Comparison of ENCODE assay signal across 26 mouse cellular contexts in the genomic region with DNA sequence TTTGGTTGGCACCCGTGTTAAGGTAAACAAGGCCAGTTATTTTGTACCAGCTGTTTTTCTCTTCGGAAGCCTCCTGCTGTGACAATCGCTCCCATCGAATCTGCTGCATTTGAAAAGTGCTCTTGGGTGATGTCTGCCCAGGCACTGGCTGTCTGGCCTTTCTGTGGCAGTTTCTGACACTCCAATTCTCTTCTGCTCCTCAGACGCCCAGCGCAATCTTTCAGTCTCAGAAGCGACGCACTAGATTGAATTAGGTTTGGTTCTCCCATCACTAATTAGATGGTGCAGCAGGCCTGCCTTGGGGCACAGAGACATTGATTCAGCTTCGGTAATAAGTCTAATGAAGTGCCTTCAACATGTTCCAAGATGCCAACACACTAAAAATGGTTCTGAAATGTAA.
DNase-seq lines count a peak whose midpoint lies in the region; ATAC-seq and TF ChIP-seq lines count a peak whose summit lies in the region.
"Had no signal": no experiment of that assay in that cellular context is flagged by ENCODE, and none has a peak within 500 bp of the region (broad histone marks: within the 10 kb centered on the region; RNA-seq: fewer than 3 reads in every experiment).

No protein-coding gene starts in this region.

- no peaks in the 10 kb centered on the region for H3K27me3 ChIP-seq in hindbrain, embryonic 16.5 days (replicated peaks; ENCODE audit: control insufficient read depth, insufficient read depth, low read length)
- no peaks in the 10 kb centered on the region for H3K27me3 ChIP-seq in hindbrain, embryonic 10.5 days (ENCODE audit: insufficient read depth, poor library complexity, severe bottlenecking)
- H3K27me3 ChIP-seq in midbrain, embryonic 11.5 days (ENCODE audit: control insufficient read depth, insufficient read depth, low read length) = no peaks in the 10 kb centered on the region
- H3K27me3 ChIP-seq in midbrain, embryonic 16.5 days (ENCODE audit: control insufficient read depth, insufficient read depth, low read depth, low read length) = no peaks in the 10 kb centered on the region
- H3K27me3 ChIP-seq: embryonic facial prominence, embryonic 13.5 days; forebrain, embryonic 12.5 days; forebrain, embryonic 15.5 days; heart, embryonic 12.5 days; heart, embryonic 15.5 days; hindbrain, embryonic 12.5 days; intestine, embryonic 15.5 days had no signal

- DNase-seq in hindbrain, embryonic 10.5 days (ENCODE audit: low spot score) = no peak
- DNase-seq in midbrain, embryonic 11.5 days (ENCODE audit: low spot score, missing footprints) = peak; percentile 84
- peak; percentile 55 for DNase-seq in brain, embryonic 14.5 days (ENCODE audit: low read depth)
- peak; percentile 69 for DNase-seq in retina, embryonic 14.5 days (ENCODE audit: low spot score)
- DNase-seq in embryo, embryonic 11 days = no peak
- DNase-seq: adrenal gland, adult 2 months; adrenal gland, postnatal 14 days; cerebellum, adult 11-12 months; cerebellum, adult 8-10 months; cerebellum, postnatal 14 days; gastrocnemius, postnatal 25 days; heart, adult 18-20 months; heart, postnatal 10 days; heart, postnatal 36 days had no signal

- no peaks in the 10 kb centered on the region for H3K9me3 ChIP-seq in hindbrain, embryonic 16.5 days (ENCODE audit: control insufficient read depth, low read length)
- no peaks in the 10 kb centered on the region for H3K9me3 ChIP-seq in hindbrain, embryonic 10.5 days
- no peaks in the 10 kb centered on the region for H3K9me3 ChIP-seq in midbrain, embryonic 11.5 days (ENCODE audit: control insufficient read depth, low read length)
- no peaks in the 10 kb centered on the region for H3K9me3 ChIP-seq in midbrain, embryonic 16.5 days (replicated peaks; ENCODE audit: control insufficient read depth, low read length, poor library complexity, severe bottlenecking)
- H3K9me3 ChIP-seq: embryonic facial prominence, embryonic 10.5 days; embryonic facial prominence, embryonic 13.5 days; forebrain, embryonic 12.5 days; forebrain, embryonic 15.5 days; heart, embryonic 12.5 days; heart, embryonic 15.5 days; hindbrain, embryonic 12.5 days; intestine, embryonic 15.5 days had no signal

- no peaks in the 10 kb centered on the region for H3K36me3 ChIP-seq in hindbrain, embryonic 16.5 days (ENCODE audit: control insufficient read depth, insufficient read depth, low read length)
- H3K36me3 ChIP-seq in hindbrain, embryonic 10.5 days = no peaks in the 10 kb centered on the region
- no peaks in the 10 kb centered on the region for H3K36me3 ChIP-seq in midbrain, embryonic 11.5 days (ENCODE audit: control insufficient read depth, insufficient read depth, low read length)
- no peaks in the 10 kb centered on the region for H3K36me3 ChIP-seq in midbrain, embryonic 16.5 days (ENCODE audit: control insufficient read depth, insufficient read depth, low read length)
- H3K36me3 ChIP-seq: embryonic facial prominence, embryonic 10.5 days; embryonic facial prominence, embryonic 13.5 days; forebrain, embryonic 12.5 days; forebrain, embryonic 15.5 days; heart, embryonic 12.5 days; heart, embryonic 15.5 days; hindbrain, embryonic 12.5 days; intestine, embryonic 15.5 days had no signal

- no peak overlapping the region for H3K4me3 ChIP-seq in hindbrain, embryonic 16.5 days (ENCODE audit: low read length)
- H3K4me3 ChIP-seq in hindbrain, embryonic 10.5 days = no peak overlapping the region
- no peak overlapping the region for H3K4me3 ChIP-seq in midbrain, embryonic 11.5 days (ENCODE audit: low read depth, low read length)
- no peak overlapping the region for H3K4me3 ChIP-seq in midbrain, embryonic 16.5 days (ENCODE audit: low read depth, low read length)
- H3K4me3 ChIP-seq: embryonic facial prominence, embryonic 10.5 days; embryonic facial prominence, embryonic 13.5 days; erythroblast, embryonic 14.5 days; forebrain, embryonic 12.5 days; forebrain, embryonic 15.5 days; heart, embryonic 12.5 days; heart, embryonic 15.5 days; hindbrain, embryonic 12.5 days; intestine, embryonic 15.5 days had no signal

- TF ChIP-seq POLR2A in brain, embryonic 14.5 days (IDR thresholded peaks at IDR 0.05; ENCODE audit: borderline replicate concordance, extremely low read depth, insufficient read depth, insufficient read length, poor library complexity, severe bottlenecking) = no peak

- peak overlapping the region; percentile 25; the same call in 1 of the 2 replicates for H3K27ac ChIP-seq in hindbrain, embryonic 16.5 days (ENCODE audit: low read depth, low read length)
- H3K27ac ChIP-seq in hindbrain, embryonic 10.5 days = no peak overlapping the region
- no peak overlapping the region for H3K27ac ChIP-seq in midbrain, embryonic 11.5 days (ENCODE audit: low read depth, low read length)
- no peak overlapping the region for H3K27ac ChIP-seq in midbrain, embryonic 16.5 days (ENCODE audit: low read length)
- H3K27ac ChIP-seq: embryonic facial prominence, embryonic 10.5 days; embryonic facial prominence, embryonic 13.5 days; forebrain, embryonic 12.5 days; forebrain, embryonic 15.5 days; heart, embryonic 15.5 days; hindbrain, embryonic 12.5 days; intestine, embryonic 15.5 days had no signal

- WGBS in hindbrain, embryonic 16.5 days = 43% methylated on average over 9 of the region's 9 CpGs
- WGBS in hindbrain, embryonic 10.5 days = 60% methylated on average over 9 of the region's 9 CpGs
- 71% methylated on average over 9 of the region's 9 CpGs for WGBS in midbrain, embryonic 11.5 days
- WGBS in midbrain, embryonic 16.5 days = 52% methylated on average over 9 of the region's 9 CpGs

- no peak for TF ChIP-seq CTCF in brain, embryonic 14.5 days (IDR thresholded peaks at IDR 0.05; ENCODE audit: borderline replicate concordance, extremely low read depth, insufficient read depth, insufficient read length)

- H3K4me2 ChIP-seq in hindbrain, embryonic 16.5 days (ENCODE audit: low read length) = no peak overlapping the region
- H3K4me2 ChIP-seq in midbrain, embryonic 11.5 days = no peak overlapping the region
- no peak overlapping the region for H3K4me2 ChIP-seq in midbrain, embryonic 16.5 days (ENCODE audit: low read length)
- H3K4me2 ChIP-seq: embryonic facial prominence, embryonic 13.5 days; forebrain, embryonic 12.5 days; forebrain, embryonic 15.5 days; heart, embryonic 12.5 days; heart, embryonic 15.5 days; hindbrain, embryonic 12.5 days; intestine, embryonic 15.5 days had no signal

- no peak overlapping the region for H3K9ac ChIP-seq in hindbrain, embryonic 16.5 days (ENCODE audit: low read depth, low read length)
- H3K9ac ChIP-seq in midbrain, embryonic 11.5 days (ENCODE audit: low read length) = no peak overlapping the region
- H3K9ac ChIP-seq in midbrain, embryonic 16.5 days (ENCODE audit: low read depth, low read length) = no peak overlapping the region
- H3K9ac ChIP-seq: embryonic facial prominence, embryonic 13.5 days; forebrain, embryonic 12.5 days; forebrain, embryonic 15.5 days; heart, embryonic 12.5 days; heart, embryonic 15.5 days; hindbrain, embryonic 12.5 days; intestine, embryonic 15.5 days had no signal

- H3K4me1 ChIP-seq in hindbrain, embryonic 16.5 days (ENCODE audit: control insufficient read depth, insufficient read depth, low read depth, low read length) = peaks cover 5% of the 10 kb centered on the region
- H3K4me1 ChIP-seq in hindbrain, embryonic 10.5 days (replicated peaks) = 0 out of 2 replicates have a peak, but pooled peaks cover 5% of the 10 kb centered on the region
- H3K4me1 ChIP-seq in midbrain, embryonic 11.5 days (ENCODE audit: control insufficient read depth, insufficient read depth, low read length) = no peaks in the 10 kb centered on the region
- no peaks in the 10 kb centered on the region; the same call in 1 of the 2 replicates for H3K4me1 ChIP-seq in midbrain, embryonic 16.5 days (ENCODE audit: control insufficient read depth, insufficient read depth, low read length)
- H3K4me1 ChIP-seq: heart, embryonic 12.5 days; heart, embryonic 15.5 days; intestine, embryonic 15.5 days had no signal

- no peak for ATAC-seq in hindbrain, embryonic 16.5 days
- no peak for ATAC-seq in midbrain, embryonic 11.5 days (ENCODE audit: low FRiP score)
- ATAC-seq in midbrain, embryonic 16.5 days = no peak
- ATAC-seq: CD4-positive, CD25-positive, alpha-beta regulatory T cell, adult 4 months; forebrain, embryonic 15.5 days; intestine, embryonic 15.5 days had no signal

Comparison
In these comparisons a context has a peak if more than half of its experiments do, and no peak if none do; other contexts are left out.
1. DNase-seq: peak in midbrain, embryonic 11.5 days (single experiment), brain, embryonic 14.5 days (single experiment) and retina, embryonic 14.5 days (single experiment); none in hindbrain, embryonic 10.5 days (single experiment) and embryo, embryonic 11 days (single experiment).